Mouse (Mus musculus) liver (tissue): Measurements from ENCODE around the gene Mepce.

Experiments used
- DNase-seq: peaks from one replicate; pipeline ENCODE4 v3.0.0-alpha.2; 2020; ENCODE audit warnings: mixed read lengths

Gene Mepce

GRCm38 (mm10) chr5:137738516-137738915, 48.9 kb downstream of the Mepce start:
- no peak for DNase-seq

DNA sequence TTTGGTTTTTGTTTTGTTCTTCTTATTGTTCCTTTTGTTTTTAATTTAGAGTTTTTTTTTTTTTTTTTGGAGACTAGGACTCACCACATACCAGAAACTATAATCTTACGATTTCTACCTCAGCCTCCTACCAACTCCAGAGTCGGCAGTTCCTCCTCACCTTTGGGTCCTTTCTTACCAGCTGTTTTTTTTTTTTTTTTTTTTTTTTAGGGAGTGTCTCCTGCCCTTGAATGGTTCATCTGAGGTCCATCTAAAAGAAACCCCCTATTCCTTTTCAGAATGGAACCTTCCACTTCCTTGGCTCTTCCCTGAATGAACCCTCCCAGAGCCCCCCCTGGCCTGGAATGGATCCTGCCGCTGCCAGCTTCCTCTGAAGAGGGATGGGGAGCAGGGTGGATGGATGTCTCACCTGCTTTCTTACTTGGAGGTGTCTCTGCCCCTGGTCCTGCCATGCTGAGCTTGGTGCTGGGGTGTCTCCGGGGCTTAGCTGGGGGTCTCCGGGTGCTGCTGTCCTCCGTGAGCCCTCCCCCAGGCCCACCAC, 50.0 kb downstream of the Mepce start:
- no peak for DNase-seq

DNA sequence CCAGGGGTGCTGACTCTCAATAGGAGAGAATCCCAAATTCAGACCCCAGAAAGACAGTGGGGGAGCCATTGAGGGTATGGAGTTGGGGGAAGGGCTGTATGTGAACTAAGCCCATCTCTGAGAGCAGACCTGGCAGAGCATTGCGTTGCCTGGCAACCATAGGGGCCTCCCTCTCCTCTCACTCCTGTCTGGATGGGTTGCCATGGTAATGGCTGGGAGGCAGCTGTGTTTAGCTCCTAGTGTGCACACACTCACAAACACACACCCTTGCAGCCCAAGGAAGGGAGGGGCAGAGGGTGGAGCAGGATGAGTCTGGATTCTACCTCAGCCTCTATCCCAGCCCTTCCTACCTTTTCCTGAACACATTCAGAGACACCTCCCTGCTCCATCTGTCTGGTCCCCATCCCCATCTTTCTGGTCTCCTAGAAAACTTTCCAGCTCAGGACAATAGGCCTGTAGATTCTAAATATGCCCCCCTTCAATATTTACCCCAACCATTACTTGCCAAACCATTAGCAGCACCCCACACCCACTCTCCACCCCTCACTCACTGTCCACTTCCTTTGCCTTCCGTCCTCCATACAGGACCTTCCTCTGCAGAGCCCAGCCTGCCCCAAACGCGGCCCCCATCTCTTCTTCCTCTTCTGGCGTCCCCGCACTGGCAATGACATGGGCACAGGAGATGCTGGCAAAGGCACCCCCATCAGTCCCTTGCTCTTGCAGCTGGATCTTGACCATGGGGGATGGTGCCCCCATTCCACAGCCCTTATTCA, 53.0 kb downstream of the Mepce start:
- no peak for DNase-seq

- no peak for DNase-seq
Observed at GRCm38 (mm10) chr5:137733638-137734288, 53.7 kb downstream of the Mepce start.
